Mouse (Mus musculus) spleen, adult 2 months (tissue): ENCODE data around the gene Bpgm. TPM values are rescaled to one million over a fixed set of nuclear protein-coding genes. Genes with fewer than 3 reads are reported as not detected.
A peak's percentile ranks its signal among the peaks of the same experiment; 100 is the strongest.

Experiments used
- DNase-seq, 2 experiments: peaks; one replicate each; pipeline versions ENCODE4 v3.0.0 to v3.0.0-alpha.2; 2012 to 2021; ENCODE audit warnings: low spot score in 2 of 2, low read depth in 1 of 2
- H3K27ac ChIP-seq: fragments of 200-500 bp; 2 replicates; pipeline ENCODE4 v1.5.1; 2012; ENCODE audit warnings: low read length, inconsistent platforms; ENCODE audit not compliant: insufficient read depth
- H3K27me3 ChIP-seq: fragments of 200-500 bp; 2 replicates; pipeline ENCODE4 v1.6.1; 2012; ENCODE audit warnings: mild to moderate bottlenecking, moderate library complexity, low read length, inconsistent platforms; ENCODE audit not compliant: control insufficient read depth, insufficient read depth
- H3K36me3 ChIP-seq: fragments of 200-500 bp; 2 replicates; pipeline ENCODE4 v1.6.1; 2012; ENCODE audit warnings: mild to moderate bottlenecking, low read length, inconsistent platforms; ENCODE audit not compliant: control insufficient read depth, insufficient read depth
- H3K4me1 ChIP-seq: fragments of 200-500 bp; 2 replicates; pipeline ENCODE4 v1.6.1; 2011; ENCODE audit warnings: inconsistent platforms; ENCODE audit not compliant: control insufficient read depth, insufficient read depth, insufficient read length
- H3K4me3 ChIP-seq: fragments of 200-500 bp; 2 replicates; pipeline ENCODE4 v1.5.1; 2011; ENCODE audit warnings: mild to moderate bottlenecking, inconsistent platforms; ENCODE audit not compliant: insufficient read depth, insufficient read length; ENCODE audit errors: extremely low read depth
- CTCF ChIP-seq: fragments of 200-500 bp; IDR thresholded peaks from 2 replicates; pipeline ENCODE4 v1.5.1; 2011; ENCODE audit warnings: mild to moderate bottlenecking, inconsistent platforms; ENCODE audit not compliant: insufficient read depth, insufficient read length, insufficient replicate concordance; ENCODE audit errors: extremely low read depth
- POLR2A ChIP-seq: fragments of 200-500 bp; IDR thresholded peaks from 2 replicates; pipeline ENCODE4 v1.6.1; 2011; ENCODE audit warnings: low read depth, low read length, inconsistent platforms
- WGBS: fragments of 180-500 bp; shearing (Covaris S2); methylation state at CpG from one replicate; pipeline ENCODE4 v1.1.7; 2018; 5-methylcytosine and 5-hydroxymethylcytosine counted together
- polyA plus RNA-seq: library from polyadenylated mRNA; depleted of rRNA; stranded (reverse); fragments of >200 nt; gene quantifications from 2 replicates; pipeline ENCODE4 v1.2.3, GENCODE M21; 2012; rRNA removed

Gene Bpgm
- 70.6 and 158 TPM in 2 replicates for polyA plus RNA-seq

DNA sequence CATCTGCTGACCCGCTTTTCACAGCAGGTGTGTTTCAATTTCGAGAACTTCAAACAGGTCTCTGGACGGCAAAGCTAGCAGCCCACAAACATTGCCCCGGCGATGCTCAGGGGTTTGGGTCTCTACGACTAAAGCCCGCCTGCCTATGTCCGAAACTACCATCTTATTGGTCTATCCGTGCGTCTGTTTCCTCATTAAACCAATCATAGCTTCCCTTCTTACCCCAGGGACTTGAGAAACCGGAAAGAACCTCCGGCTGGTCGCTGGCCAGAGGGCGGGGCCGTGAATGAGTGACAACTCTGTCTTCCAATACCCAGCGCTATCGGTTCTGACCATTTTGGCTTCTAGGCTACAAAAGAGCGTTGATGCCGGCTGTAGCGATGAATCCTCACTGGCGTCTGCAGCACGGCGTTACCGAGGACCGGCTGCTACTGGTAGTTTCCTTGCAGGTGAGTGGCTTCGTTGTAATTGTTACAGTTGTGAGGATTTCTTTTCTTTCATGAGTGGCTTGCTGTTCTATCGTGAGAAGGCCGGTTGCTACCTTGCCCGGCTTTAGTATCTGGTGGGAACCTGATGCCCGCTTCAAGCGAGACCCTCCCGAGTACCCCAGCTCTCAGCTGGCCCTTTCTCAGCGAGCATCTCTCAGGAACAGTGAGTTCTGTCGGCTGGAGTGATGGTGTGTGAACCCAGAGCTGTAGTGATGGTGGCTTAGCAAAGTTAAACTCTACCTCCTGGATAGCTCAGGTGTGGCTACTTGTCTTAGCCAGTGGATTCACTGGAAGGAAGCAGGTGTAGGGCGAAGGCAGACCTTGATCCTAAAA, at the start of gene Bpgm:
Gene Bpgm, plus strand, starts transcription at position 234 of the 821 bp plus-strand sequence.
- TF ChIP-seq CTCF (no peak), POLR2A (peak; percentile 87)
- H3K27me3 ChIP-seq = no peaks in the 10 kb centered on the region
- no peaks in the 10 kb centered on the region for H3K36me3 ChIP-seq
- H3K4me3 ChIP-seq = peak within 1 kb of the TSS; percentile 64
- DNase-seq = peak; percentile 97 to 99
- no peaks in the 10 kb centered on the region; the same call in 1 of the 2 replicates for H3K4me1 ChIP-seq
- H3K27ac ChIP-seq = peak within 1 kb of the TSS; percentile 70
- WGBS = under 1% methylated on average over 35 of the region's 35 CpGs

DNA sequence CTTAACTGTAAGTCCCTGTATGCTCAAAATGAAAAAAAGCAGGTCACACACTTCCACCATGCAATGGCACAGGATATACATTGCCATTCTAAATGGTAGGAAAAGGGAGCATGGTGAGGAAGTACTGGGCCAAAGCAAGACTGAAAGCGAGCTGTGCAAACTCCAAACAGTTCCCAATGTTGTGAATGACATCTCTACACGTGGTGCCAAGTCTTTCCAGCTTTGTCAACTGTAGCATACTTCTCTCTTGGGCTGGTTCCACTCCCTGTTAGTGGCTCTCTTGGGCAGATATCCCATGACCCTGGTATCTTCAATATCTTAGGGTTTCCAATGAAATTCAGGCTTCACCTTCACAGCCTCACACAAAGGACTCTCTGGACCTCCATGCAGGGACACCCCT, 37.0 kb upstream of the Bpgm start:
- H3K27me3 ChIP-seq = no peaks in the 10 kb centered on the region
- WGBS = 73% methylated on average over 2 of the region's 2 CpGs
- no peak overlapping the region for H3K27ac ChIP-seq
- DNase-seq = no peak
- no peaks in the 10 kb centered on the region for H3K36me3 ChIP-seq
- H3K4me3 ChIP-seq = no peak overlapping the region
- TF ChIP-seq POLR2A = no peak
- TF ChIP-seq CTCF = no peak
- H3K4me1 ChIP-seq = no peaks in the 10 kb centered on the region

DNA sequence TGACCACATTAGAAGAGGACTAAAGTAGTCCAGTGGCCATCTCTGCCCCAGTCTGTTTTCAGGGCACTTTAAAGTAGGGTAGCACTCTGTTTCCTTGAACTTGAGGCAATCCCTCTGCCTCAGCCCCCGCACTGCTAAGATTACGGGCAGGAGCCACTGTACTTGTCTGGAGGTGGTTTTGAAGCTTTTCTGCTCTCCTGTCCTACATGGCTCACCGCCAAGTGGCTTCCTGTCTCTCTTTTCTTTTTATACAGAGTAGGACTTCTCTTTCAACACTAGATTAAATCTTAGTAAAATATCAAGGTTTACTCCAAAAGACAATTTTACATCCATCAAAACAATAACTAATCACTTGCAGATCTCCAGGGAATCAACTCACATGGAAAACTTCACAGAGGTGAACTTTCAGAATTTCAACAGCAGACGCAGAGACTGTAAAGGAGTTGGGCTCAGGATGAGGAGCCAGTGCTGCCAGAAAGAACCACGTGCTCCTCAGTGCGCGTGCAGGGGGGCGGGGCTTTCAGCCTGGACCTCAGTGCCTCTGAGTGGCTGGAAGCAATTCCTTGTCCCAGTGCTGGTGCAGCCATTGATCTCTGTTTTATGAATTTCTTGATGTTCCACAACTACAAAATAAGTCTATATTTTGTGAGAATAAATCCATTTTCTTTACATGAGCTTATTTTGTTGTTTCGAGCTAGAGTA, 34.3 kb upstream of the Bpgm start:
- no peak for DNase-seq
- TF ChIP-seq CTCF (no peak), POLR2A (no peak)
- 61% methylated on average over 9 of the region's 9 CpGs for WGBS

GRCm38 (mm10) chr6:34443791-34444190, 32.2 kb upstream of the Bpgm start:
- Histone ChIP-seq H3K36me3 (no peaks in the 10 kb centered on the region), H3K4me3 (no peak overlapping the region), H3K27ac (no peak overlapping the region), H3K4me1 (no peaks in the 10 kb centered on the region), H3K27me3 (no peaks in the 10 kb centered on the region)
- DNase-seq = no peak
- 77% methylated on average over 2 of the region's 2 CpGs for WGBS
- no peak for TF ChIP-seq CTCF
- no peak for TF ChIP-seq POLR2A

More for the DNA sequence above, 34.3 kb upstream of the Bpgm start:
- H3K4me1 ChIP-seq = no peaks in the 10 kb centered on the region
- H3K27ac ChIP-seq = no peak overlapping the region
- H3K36me3 ChIP-seq = no peaks in the 10 kb centered on the region
- H3K4me3 ChIP-seq = no peak overlapping the region
- H3K27me3 ChIP-seq = no peaks in the 10 kb centered on the region

- H3K4me1 ChIP-seq = no peaks in the 10 kb centered on the region
- DNase-seq = peak; percentile 31 to 62
- no peak overlapping the region for H3K4me3 ChIP-seq
- no peak overlapping the region for H3K27ac ChIP-seq
- WGBS = 11% methylated on average over 2 of the region's 2 CpGs
- H3K27me3 ChIP-seq = no peaks in the 10 kb centered on the region
- no peaks in the 10 kb centered on the region for H3K36me3 ChIP-seq
- TF ChIP-seq CTCF = peak; percentile 52; the same call in 1 of the 2 replicates
- TF ChIP-seq POLR2A = no peak
These were observed 28.0 kb upstream of the Bpgm start for GRCm38 (mm10) chr6:34447961-34448360.

DNA sequence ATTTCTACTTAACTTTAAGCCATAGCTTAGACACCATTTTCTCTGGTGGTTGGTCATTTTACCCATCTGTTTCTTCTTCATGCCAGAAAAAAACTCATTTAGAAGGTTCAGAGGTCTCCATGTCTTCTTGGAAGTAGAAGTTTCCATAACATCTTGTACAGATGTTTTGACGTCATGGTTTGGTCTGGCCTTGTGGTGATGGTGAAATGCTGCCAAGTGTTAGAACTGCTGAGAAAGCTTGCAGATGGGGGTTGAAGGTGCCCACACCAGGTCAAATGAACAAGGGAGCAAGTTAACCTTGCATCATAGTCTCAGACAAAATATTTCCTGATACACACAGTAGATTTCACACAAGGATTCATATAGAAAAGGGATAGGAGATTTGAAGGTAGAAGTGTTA, 27.3 kb upstream of the Bpgm start:
- Histone ChIP-seq H3K4me1 (no peaks in the 10 kb centered on the region), H3K27me3 (no peaks in the 10 kb centered on the region), H3K27ac (no peak overlapping the region), H3K4me3 (no peak overlapping the region), H3K36me3 (no peaks in the 10 kb centered on the region)
- WGBS = 80% methylated on average over 1 of the region's 1 CpGs
- TF ChIP-seq CTCF (no peak), POLR2A (no peak)
- DNase-seq = no peak
